Mouse (Mus musculus) lung, postnatal 0 days (tissue): ENCODE data around the gene Jagn1. TPM values are rescaled to one million over a fixed set of nuclear protein-coding genes. Genes with fewer than 3 reads are reported as not detected.

Experiments
- ATAC-seq: fragments of 200-750 bp; cut with Nextera tagmentation; 2 replicates; pipeline ENCODE4 v1.8.0; 2017; ENCODE audit warnings: moderate library complexity
- DNase-seq: peaks from one replicate; pipeline ENCODE4 v3.0.0-alpha.2; 2016; ENCODE audit warnings: low spot score
- H3K27ac ChIP-seq: fragments of 300-500 bp; sonication (generic); 2 replicates; pipeline ENCODE4 v1.5.1; 2014; ENCODE audit warnings: antibody characterized with exemption, mild to moderate bottlenecking, low read length, mixed read lengths
- H3K27me3 ChIP-seq: fragments of 300-500 bp; sonication (generic); replicated peaks from 2 replicates; pipeline ENCODE4 v1.6.1; 2014; ENCODE audit warnings: low read length, mixed read lengths; ENCODE audit not compliant: insufficient read depth
- H3K36me3 ChIP-seq: fragments of 300-500 bp; sonication (generic); 2 replicates; pipeline ENCODE4 v1.6.1; 2014; ENCODE audit warnings: low read length, mixed read lengths; ENCODE audit not compliant: insufficient read depth
- H3K4me1 ChIP-seq: fragments of 300-500 bp; sonication (generic); 2 replicates; pipeline ENCODE4 v1.6.1; 2014; ENCODE audit warnings: antibody characterized with exemption, low read depth, low read length, mixed read lengths; ENCODE audit not compliant: insufficient read depth
- H3K4me2 ChIP-seq: fragments of 300-500 bp; sonication (generic); replicated peaks from 2 replicates; pipeline ENCODE4 v1.6.1; 2014; ENCODE audit warnings: low read depth, mild to moderate bottlenecking, low read length, moderate library complexity, mixed read lengths
- H3K4me3 ChIP-seq: fragments of 300-500 bp; sonication (generic); 2 replicates; pipeline ENCODE4 v1.5.1; 2014; ENCODE audit warnings: low read depth, low read length
- H3K9ac ChIP-seq: fragments of 300-500 bp; sonication (generic); replicated peaks from 2 replicates; pipeline ENCODE4 v1.6.1; 2014; ENCODE audit warnings: low read depth, mild to moderate bottlenecking
- H3K9me3 ChIP-seq: fragments of 300-500 bp; sonication (generic); 2 replicates; pipeline ENCODE4 v1.6.1; 2016; ENCODE audit warnings: low read length, mixed read lengths
- CTCF ChIP-seq: IDR thresholded peaks from 2 replicates; pipeline ENCODE4 v1.5.1; 2016; ENCODE audit warnings: antibody characterized with exemption, mild to moderate bottlenecking
- EP300 ChIP-seq: IDR thresholded peaks from 2 replicates; pipeline ENCODE4 v1.6.1; 2016; ENCODE audit warnings: antibody characterized with exemption, mild to moderate bottlenecking, control low read depth
- WGBS: fragments of 180-500 bp; shearing (Covaris S2); extraction: QIAGEN DNeasy Blood & Tissue Kit; methylation state at CpG from one replicate; pipeline ENCODE4 v1.1.7; 2014; 5-methylcytosine and 5-hydroxymethylcytosine counted together
- polyA plus RNA-seq: library from polyadenylated mRNA; unstranded; fragments of >200 nt; fragmentation: Nextera tagmentation; extraction: Ambion mirVana; gene quantifications from 2 replicates; pipeline ENCODE4 v1.2.1, GENCODE M21; 2015

Gene Jagn1
- polyA plus RNA-seq, 1 experiment from 2014 or later = 60.1 TPM

- WGBS = 46% methylated on average over 12 of the region's 12 CpGs
- ATAC-seq = no peak
- peak; percentile 37 for DNase-seq
- H3K4me3 ChIP-seq = no peak overlapping the region
- TF ChIP-seq EP300 = no peak
- TF ChIP-seq CTCF = no peak
- no peak overlapping the region for H3K4me2 ChIP-seq
- H3K36me3 ChIP-seq = no peaks in the 10 kb centered on the region
- no peak overlapping the region for H3K9ac ChIP-seq
- 0 out of 2 replicates have a peak, but pooled peaks cover 5% of the 10 kb centered on the region for H3K4me1 ChIP-seq
- H3K9me3 ChIP-seq = no peaks in the 10 kb centered on the region
- no peaks in the 10 kb centered on the region for H3K27me3 ChIP-seq
- no peak overlapping the region for H3K27ac ChIP-seq
Measured at GRCm38 (mm10) chr6:113438721-113439430, 3.5 kb upstream of the Jagn1 start.

GRCm38 (mm10) chr6:113440686-113441085, 1.7 kb upstream of the Jagn1 start:
- Histone ChIP-seq H3K4me3 (no peak overlapping the region), H3K4me1 (0 out of 2 replicates have a peak, but pooled peaks cover 5% of the 10 kb centered on the region), H3K9me3 (no peaks in the 10 kb centered on the region), H3K36me3 (no peaks in the 10 kb centered on the region), H3K27me3 (no peaks in the 10 kb centered on the region), H3K9ac (no peak overlapping the region), H3K4me2 (no peak overlapping the region), H3K27ac (no peak overlapping the region)
- TF ChIP-seq EP300 (no peak), CTCF (no peak)
- no peak for ATAC-seq
- WGBS = 88% methylated on average over 3 of the region's 3 CpGs
- no peak for DNase-seq

DNA sequence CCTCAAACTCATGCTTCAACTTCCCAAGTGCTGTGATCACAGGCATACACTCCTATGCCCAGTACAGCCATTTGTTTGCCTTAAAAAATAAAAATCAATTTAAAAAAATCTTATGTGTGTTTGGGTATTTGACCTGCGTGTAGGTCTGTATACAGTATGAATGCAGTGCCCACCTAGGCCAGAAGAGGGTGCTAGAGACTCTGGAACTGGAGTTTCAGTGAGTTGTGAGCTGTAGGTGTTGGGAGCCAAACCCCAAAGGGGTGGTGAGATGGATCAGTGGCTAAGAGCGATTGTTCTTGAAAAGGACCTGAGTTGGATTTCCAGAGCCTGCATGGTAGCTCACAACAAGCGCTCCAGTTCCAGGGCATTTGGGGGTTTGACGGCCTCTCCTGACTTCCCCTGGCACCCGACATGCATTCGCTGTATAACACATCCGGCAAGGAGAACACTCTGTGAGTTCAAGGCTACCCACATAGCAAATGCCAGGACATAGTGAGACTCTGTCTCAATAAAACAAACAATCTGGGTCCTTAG, 1.2 kb upstream of the Jagn1 start:
- H3K4me2 ChIP-seq = no peak overlapping the region
- peak; percentile 53; the same call in 1 of the 2 replicates for ATAC-seq
- no peak overlapping the region for H3K27ac ChIP-seq
- DNase-seq = peak; percentile 85
- H3K27me3 ChIP-seq = no peaks in the 10 kb centered on the region
- no peak overlapping the region for H3K4me3 ChIP-seq
- no peaks in the 10 kb centered on the region for H3K36me3 ChIP-seq
- H3K9ac ChIP-seq = no peak overlapping the region
- 0 out of 2 replicates have a peak, but pooled peaks cover 5% of the 10 kb centered on the region for H3K4me1 ChIP-seq
- WGBS = 52% methylated on average over 7 of the region's 7 CpGs
- no peak for TF ChIP-seq EP300
- peak; percentile 88 for TF ChIP-seq CTCF
- H3K9me3 ChIP-seq = no peaks in the 10 kb centered on the region

DNA sequence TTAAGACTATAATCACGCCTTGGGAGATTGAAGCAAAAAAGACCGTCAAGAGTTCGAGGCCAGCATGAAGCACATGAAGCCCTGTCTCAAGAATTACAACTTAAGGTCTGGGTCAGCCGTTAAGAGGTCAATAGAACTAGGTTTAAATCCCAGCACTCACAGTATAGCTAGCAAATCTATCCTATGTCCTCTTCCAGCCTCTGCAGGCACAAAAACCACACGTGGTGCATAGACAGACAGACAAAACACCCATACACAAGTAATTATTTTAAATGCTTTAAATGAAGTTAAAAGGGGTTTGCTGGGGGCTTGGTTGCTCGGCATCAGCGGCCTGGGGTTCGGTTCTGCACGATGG, 305 bp upstream of the Jagn1 start:
- Histone ChIP-seq H3K4me3 (peak overlapping the region; percentile 91), H3K9me3 (no peaks in the 10 kb centered on the region), H3K27ac (no peak overlapping the region), H3K9ac (peak overlapping the region; percentile 83), H3K4me2 (peak overlapping the region; percentile 92), H3K27me3 (no peaks in the 10 kb centered on the region), H3K4me1 (0 out of 2 replicates have a peak, but pooled peaks cover 5% of the 10 kb centered on the region), H3K36me3 (no peaks in the 10 kb centered on the region)
- DNase-seq = no peak
- ATAC-seq = no peak
- TF ChIP-seq CTCF = no peak
- TF ChIP-seq EP300 = no peak
- 42% methylated on average over 9 of the region's 9 CpGs for WGBS

- H3K4me1 ChIP-seq = 0 out of 2 replicates have a peak, but pooled peaks cover 5% of the 10 kb centered on the region
- H3K4me2 ChIP-seq = peak overlapping the region; percentile 92
- H3K27ac ChIP-seq = 0 out of 2 replicates have a peak overlapping the region, but pooled peaks have one; percentile 74
- peak overlapping the region; percentile 83 for H3K9ac ChIP-seq
- ATAC-seq = no peak
- H3K9me3 ChIP-seq = no peaks in the 10 kb centered on the region
- peak; percentile 51 for TF ChIP-seq CTCF
- TF ChIP-seq EP300 = no peak
- DNase-seq = peak; percentile 29
- H3K4me3 ChIP-seq = peak overlapping the region; percentile 91
- WGBS = 43% methylated on average over 12 of the region's 12 CpGs
- H3K36me3 ChIP-seq = 0 out of 2 replicates have a peak, but pooled peaks cover 3% of the 10 kb centered on the region
- H3K27me3 ChIP-seq = no peaks in the 10 kb centered on the region
Measured at GRCm38 (mm10) chr6:113443091-113443490, 722 bp downstream of the Jagn1 start.

GRCm38 (mm10) chr6:113444207-113444965, 2.0 kb downstream of the Jagn1 start:
- Histone ChIP-seq H3K27ac (no peak overlapping the region), H3K9me3 (no peaks in the 10 kb centered on the region), H3K4me3 (no peak overlapping the region), H3K27me3 (no peaks in the 10 kb centered on the region), H3K4me2 (no peak overlapping the region), H3K36me3 (0 out of 2 replicates have a peak, but pooled peaks cover 3% of the 10 kb centered on the region), H3K9ac (no peak overlapping the region), H3K4me1 (0 out of 2 replicates have a peak, but pooled peaks cover 5% of the 10 kb centered on the region)
- TF ChIP-seq EP300 = no peak
- no peak for TF ChIP-seq CTCF
- ATAC-seq (no peak), DNase-seq (no peak)
- WGBS = 69% methylated on average over 6 of the region's 8 CpGs
